Mouse (Mus musculus) C2C12 (cell line): Measurements from ENCODE around the gene Gimap4. TPM values are rescaled to one million over a fixed set of nuclear protein-coding genes. Genes with fewer than 3 reads are reported as not detected.

Experiments
- H3K27me3 ChIP-seq: one replicate; pipeline ENCODE4 v1.6.1; 2011; ENCODE audit not compliant: control insufficient read depth, insufficient read depth, insufficient read length
- H3K36me3 ChIP-seq: one replicate; pipeline ENCODE4 v1.6.1; 2011; ENCODE audit not compliant: control insufficient read depth, insufficient read depth
- H3K4me3 ChIP-seq: one replicate; pipeline ENCODE4 v1.5.1; 2011; ENCODE audit warnings: mild to moderate bottlenecking, control low read depth; ENCODE audit not compliant: poor library complexity, insufficient read depth, severe bottlenecking
- H3K79me2 ChIP-seq: one replicate; pipeline ENCODE4 v1.6.1; 2011; ENCODE audit not compliant: control insufficient read depth, insufficient read depth
- H3K79me3 ChIP-seq: one replicate; pipeline ENCODE4 v1.6.1; 2011; ENCODE audit warnings: low read depth, control low read depth
- H3ac ChIP-seq: one replicate; pipeline ENCODE3; 2011; ENCODE audit warnings: low read depth; ENCODE audit not compliant: control insufficient read depth, insufficient read length
- CEBPB ChIP-seq: IDR thresholded peaks from one replicate; pipeline ENCODE4 v1.6.1; 2011; ENCODE audit warnings: low read depth, mild to moderate bottlenecking, control low read depth, moderate library complexity
- CTCF ChIP-seq: IDR thresholded peaks from one replicate; pipeline ENCODE4 v1.5.1; 2011; ENCODE audit not compliant: control insufficient read depth, insufficient read depth, insufficient read length
- FOSL1 ChIP-seq: IDR thresholded peaks from one replicate; pipeline ENCODE4 v1.8.0; 2011; ENCODE audit warnings: mild to moderate bottlenecking, low read length; ENCODE audit not compliant: poor library complexity, insufficient read depth, severe bottlenecking
- MAX ChIP-seq: IDR thresholded peaks from one replicate; pipeline ENCODE4 v1.6.1; 2011; ENCODE audit warnings: mild to moderate bottlenecking, control low read depth
- MYOD1 ChIP-seq: IDR thresholded peaks from one replicate; pipeline ENCODE4 v1.6.1; 2011; ENCODE audit warnings: low read depth; ENCODE audit not compliant: control insufficient read depth, insufficient read length
- MYOG ChIP-seq: IDR thresholded peaks from one replicate; pipeline ENCODE4 v1.6.1; 2011; ENCODE audit not compliant: control insufficient read depth, insufficient read length; ENCODE audit errors: extremely low read depth
- USF1 ChIP-seq: IDR thresholded peaks from one replicate; pipeline ENCODE4 v1.6.1; 2011; ENCODE audit warnings: low read depth, mild to moderate bottlenecking, control low read depth, moderate library complexity
- polyA plus RNA-seq: library from polyadenylated mRNA; unstranded; fragments of >200 nt; fragmentation: generic; extraction: Trizol; gene quantifications from one replicate; pipeline ENCODE4 v1.2.1, GENCODE M21; 2012; ENCODE audit warnings: missing spikeins

Gene Gimap4
- polyA plus RNA-seq, 1 experiment: 0.04 TPM

DNA sequence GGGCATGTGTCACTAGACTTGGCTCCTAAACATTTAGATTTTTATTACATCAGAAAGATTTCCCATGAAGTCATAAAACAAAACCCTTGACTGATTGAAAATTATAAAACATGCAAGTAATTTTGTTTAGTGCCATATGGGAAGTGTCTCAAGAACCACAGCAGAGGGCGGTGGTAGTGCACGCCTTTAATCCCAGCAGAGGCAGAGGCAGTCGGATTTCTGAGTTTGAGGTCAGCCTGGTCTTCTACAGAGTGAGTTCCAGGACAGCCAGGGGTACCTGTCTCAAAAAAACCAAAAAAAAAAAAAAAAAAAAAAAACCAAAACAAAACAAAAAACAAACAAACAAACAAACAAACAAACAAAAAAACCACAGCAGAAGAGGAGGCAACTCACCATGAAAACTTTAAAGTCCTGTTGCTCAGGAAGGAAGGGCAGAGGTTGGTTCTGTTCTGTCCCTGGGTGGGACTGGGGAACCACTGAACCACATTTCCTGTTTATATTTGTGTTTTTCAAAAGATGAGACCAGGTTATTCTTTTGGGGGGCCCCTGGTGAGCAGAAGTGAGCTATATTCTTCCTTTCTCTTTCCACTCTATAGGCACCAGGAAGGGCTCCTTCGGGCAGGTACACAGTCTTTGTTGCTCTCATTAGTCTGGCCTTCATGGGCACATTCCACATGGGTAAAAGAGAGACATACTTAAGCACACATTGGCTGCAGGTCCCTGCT lies 12.6 kb downstream of the Gimap4 start:
- Histone ChIP-seq H3K36me3 (no peaks in the 10 kb centered on the region), H3K79me2 (no peaks in the 10 kb centered on the region), H3K4me3 (no peak overlapping the region), H3K79me3 (no peaks in the 10 kb centered on the region), H3K27me3 (no peaks in the 10 kb centered on the region), H3ac (no peak overlapping the region)
- TF ChIP-seq MYOD1: no peak
- TF ChIP-seq CEBPB: no peak
- no peak for TF ChIP-seq FOSL1
- TF ChIP-seq USF1: no peak
- TF ChIP-seq MAX: no peak
- no peak for TF ChIP-seq MYOG
- TF ChIP-seq CTCF: no peak

- TF ChIP-seq CTCF (no peak), USF1 (no peak), MYOG (no peak), MAX (no peak), MYOD1 (no peak), FOSL1 (no peak), CEBPB (no peak)
- Histone ChIP-seq H3K27me3 (no peaks in the 10 kb centered on the region), H3K36me3 (no peaks in the 10 kb centered on the region), H3K4me3 (no peak overlapping the region), H3K79me2 (no peaks in the 10 kb centered on the region), H3K79me3 (no peaks in the 10 kb centered on the region), H3ac (no peak overlapping the region)
These were observed 13.2 kb downstream of the Gimap4 start for GRCm38 (mm10) chr6:48697555-48697930.

DNA sequence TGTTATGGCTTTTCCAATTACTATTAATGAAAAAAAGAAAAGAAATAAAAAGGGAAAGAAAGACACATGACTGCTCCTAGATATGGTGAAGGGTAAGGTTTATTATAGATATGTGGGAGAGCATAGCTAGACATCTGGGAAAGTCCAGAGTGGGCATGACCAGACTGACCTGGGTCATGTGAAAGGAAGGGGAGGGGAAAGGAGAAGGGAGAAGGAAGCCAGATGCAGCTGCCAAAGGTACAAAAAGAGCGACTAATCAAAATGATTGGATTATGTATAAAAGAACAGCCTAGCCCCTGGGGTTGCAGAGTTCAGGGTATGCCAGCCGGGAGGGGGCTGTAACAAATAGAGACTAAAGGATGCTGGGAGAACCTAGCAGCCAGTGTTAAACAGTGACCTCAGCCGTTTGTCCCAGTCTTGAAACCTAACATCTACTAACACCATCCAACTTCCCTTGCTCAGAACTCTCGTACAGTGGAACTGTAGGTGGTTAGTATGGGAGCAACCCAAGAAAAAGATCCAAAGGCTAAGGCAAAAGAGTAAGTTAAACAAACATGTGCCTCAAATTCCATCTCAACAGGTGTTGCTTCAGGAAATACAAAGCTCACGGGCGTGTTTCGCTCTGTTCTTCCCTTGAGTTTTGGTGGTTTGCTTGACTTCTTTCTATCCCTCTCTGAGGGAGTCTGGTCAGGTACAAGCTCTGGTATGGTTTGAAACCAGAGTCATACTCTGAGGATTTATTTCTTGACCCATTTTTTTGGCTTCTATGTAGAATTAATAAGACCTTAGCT lies 13.9 kb downstream of the Gimap4 start:
- H3K36me3 ChIP-seq: no peaks in the 10 kb centered on the region
- H3K79me2 ChIP-seq: no peaks in the 10 kb centered on the region
- no peak for TF ChIP-seq CTCF
- TF ChIP-seq USF1: no peak
- TF ChIP-seq MYOD1: no peak
- no peak for TF ChIP-seq MYOG
- no peak for TF ChIP-seq FOSL1
- no peak for TF ChIP-seq CEBPB
- no peak for TF ChIP-seq MAX
- no peaks in the 10 kb centered on the region for H3K27me3 ChIP-seq
- no peak overlapping the region for H3K4me3 ChIP-seq
- no peak overlapping the region for H3ac ChIP-seq
- no peaks in the 10 kb centered on the region for H3K79me3 ChIP-seq

DNA sequence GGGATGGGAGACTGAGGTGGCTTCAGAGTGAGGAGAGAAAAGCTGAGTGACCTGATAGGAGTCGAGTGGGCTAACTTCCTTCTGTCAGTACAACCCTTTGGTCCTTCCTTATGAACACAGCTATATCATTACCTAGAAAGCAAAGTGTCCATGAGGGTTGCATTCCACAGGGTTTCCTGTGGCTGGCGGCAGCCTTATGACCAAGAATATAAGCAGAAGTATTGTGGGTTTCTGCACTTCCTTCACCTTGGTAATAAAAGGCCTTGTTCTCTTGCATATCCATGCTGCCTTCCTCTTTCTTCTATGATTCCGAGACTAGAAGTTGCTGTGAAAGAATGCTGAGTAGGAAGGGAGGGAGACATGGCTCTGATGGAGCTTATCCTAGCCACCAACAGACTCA lies 14.5 kb downstream of the Gimap4 start:
- H3ac ChIP-seq: no peak overlapping the region
- TF ChIP-seq MYOD1 (no peak), USF1 (no peak), MAX (no peak), FOSL1 (no peak), CTCF (no peak), MYOG (no peak), CEBPB (no peak)
- H3K4me3 ChIP-seq: no peak overlapping the region
- H3K36me3 ChIP-seq: no peaks in the 10 kb centered on the region
- H3K27me3 ChIP-seq: no peaks in the 10 kb centered on the region
- H3K79me2 ChIP-seq: no peaks in the 10 kb centered on the region
- H3K79me3 ChIP-seq: no peaks in the 10 kb centered on the region

DNA sequence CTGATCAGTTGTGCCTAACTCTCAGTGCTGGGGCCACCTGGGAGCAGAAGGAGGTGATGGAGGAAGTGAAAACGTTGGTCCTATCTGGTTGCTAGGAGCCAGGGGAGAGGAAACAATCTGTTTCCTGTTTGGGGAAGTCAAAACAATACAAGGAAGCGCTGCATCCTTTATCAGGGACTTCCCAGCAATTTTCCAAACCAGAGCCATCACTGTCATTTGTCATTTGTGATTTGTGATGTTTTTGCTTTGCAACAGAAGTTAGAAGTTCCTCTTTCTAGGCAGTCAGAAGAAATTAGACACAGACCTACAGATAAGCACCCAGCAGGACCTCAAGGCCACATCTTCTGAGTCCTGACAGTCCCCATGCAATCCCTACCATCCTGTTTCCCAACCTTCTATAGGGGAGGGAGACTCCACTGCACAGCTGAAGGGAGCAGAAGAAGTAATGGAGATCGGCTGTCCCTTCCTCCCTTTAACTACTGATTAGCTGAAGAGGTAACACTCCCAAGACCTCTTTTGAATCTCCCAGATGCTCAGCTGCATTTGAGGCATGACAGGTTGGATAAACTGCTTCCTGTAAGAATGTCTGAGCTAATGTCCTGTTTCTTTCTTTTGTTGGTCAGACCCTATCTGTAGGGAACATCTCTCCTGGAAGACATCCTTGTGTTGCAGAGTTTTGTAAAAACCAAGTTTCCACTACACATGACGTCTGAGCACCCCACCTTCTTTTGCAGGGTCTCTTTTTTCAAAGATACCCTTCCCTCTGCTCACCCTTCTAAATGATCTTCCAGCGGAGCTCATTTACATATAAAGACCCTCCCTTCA lies 16.1 kb downstream of the Gimap4 start:
- Histone ChIP-seq H3K27me3 (no peaks in the 10 kb centered on the region), H3K79me2 (no peaks in the 10 kb centered on the region), H3K4me3 (no peak overlapping the region), H3K36me3 (no peaks in the 10 kb centered on the region), H3K79me3 (no peaks in the 10 kb centered on the region), H3ac (no peak overlapping the region)
- TF ChIP-seq MAX (no peak), CTCF (no peak), USF1 (no peak), FOSL1 (no peak), MYOD1 (no peak), CEBPB (no peak), MYOG (no peak)

- no peak overlapping the region for H3ac ChIP-seq
- no peaks in the 10 kb centered on the region for H3K27me3 ChIP-seq
- TF ChIP-seq MAX (no peak), USF1 (no peak), MYOG (no peak), CEBPB (no peak), FOSL1 (no peak), MYOD1 (no peak), CTCF (no peak)
- H3K36me3 ChIP-seq: no peaks in the 10 kb centered on the region
- no peaks in the 10 kb centered on the region for H3K79me3 ChIP-seq
- no peaks in the 10 kb centered on the region for H3K79me2 ChIP-seq
- no peak overlapping the region for H3K4me3 ChIP-seq
These were observed 17.8 kb downstream of the Gimap4 start for GRCm38 (mm10) chr6:48702146-48702545.
